Mouse (Mus musculus): Measurements from ENCODE around the gene Gar1. TPM values are rescaled to one million over a fixed set of nuclear protein-coding genes. Genes with fewer than 3 reads are reported as not detected.
A peak's percentile ranks its signal among the peaks of the same experiment; 100 is the strongest.

The Gar1 gene
- total RNA-seq (2015; ENCODE audit: low replicate concordance) (6.3 and 7.6 TPM in 2 replicates), total RNA-seq (2017; ENCODE audit: low replicate concordance) (not detected in 2 replicates)

- peak; percentile 98 for ATAC-seq (replicated peaks; ENCODE audit: low FRiP score, poor library complexity, severe bottlenecking)
These were observed at the start of gene Gar1 for GRCm38 (mm10) chr3:129831035-129831568. Gene Gar1 (minus strand): TSS chr3:129831396.

- ATAC-seq (replicated peaks; ENCODE audit: low FRiP score, poor library complexity, severe bottlenecking), result no peak
These were observed 48.7 kb upstream of the Gar1 start for GRCm38 (mm10) chr3:129879913-129880312.

- no peak for ATAC-seq (replicated peaks; ENCODE audit: low FRiP score, poor library complexity, severe bottlenecking)
These were observed 48.0 kb upstream of the Gar1 start for GRCm38 (mm10) chr3:129879131-129879757.

GRCm38 (mm10) chr3:129878405-129879021 lies 47.3 kb upstream of the Gar1 start, which contains the start of gene Pla2g12a:
Gene Pla2g12a (plus strand): TSS chr3:129878606.
- ATAC-seq (replicated peaks; ENCODE audit: low FRiP score, poor library complexity, severe bottlenecking), result peak; percentile 66

GRCm38 (mm10) chr3:129877327-129877726 lies 46.1 kb upstream of the Gar1 start:
- ATAC-seq (replicated peaks; ENCODE audit: low FRiP score, poor library complexity, severe bottlenecking), result no peak

- ATAC-seq (replicated peaks; ENCODE audit: low FRiP score, poor library complexity, severe bottlenecking), result peak; percentile 65; the same call in 1 of the 2 replicates
These were observed 32.5 kb upstream of the Gar1 start for GRCm38 (mm10) chr3:129863698-129864097.

- ATAC-seq (replicated peaks; ENCODE audit: low FRiP score, poor library complexity, severe bottlenecking), result no peak
These were observed 31.4 kb upstream of the Gar1 start for GRCm38 (mm10) chr3:129862592-129862991.

- no peak for ATAC-seq (replicated peaks; ENCODE audit: low FRiP score, poor library complexity, severe bottlenecking)
These were observed 15.7 kb upstream of the Gar1 start for GRCm38 (mm10) chr3:129846846-129847245.

- ATAC-seq (replicated peaks; ENCODE audit: low FRiP score, poor library complexity, severe bottlenecking), result no peak
These were observed 14.7 kb upstream of the Gar1 start for GRCm38 (mm10) chr3:129845868-129846267.

GRCm38 (mm10) chr3:129838017-129838416 lies 6.8 kb upstream of the Gar1 start:
- ATAC-seq (replicated peaks; ENCODE audit: low FRiP score, poor library complexity, severe bottlenecking), result no peak

- no peak for ATAC-seq (replicated peaks; ENCODE audit: low FRiP score, poor library complexity, severe bottlenecking)
These were observed 5.8 kb upstream of the Gar1 start for GRCm38 (mm10) chr3:129836965-129837364.

- no peak for ATAC-seq (replicated peaks; ENCODE audit: low FRiP score, poor library complexity, severe bottlenecking)
These were observed 5.0 kb upstream of the Gar1 start for GRCm38 (mm10) chr3:129836051-129836697.

GRCm38 (mm10) chr3:129835388-129835934 lies 4.3 kb upstream of the Gar1 start, which contains the start of gene Cfi:
Gene Cfi (plus strand): TSS chr3:129835884.
- ATAC-seq (replicated peaks; ENCODE audit: low FRiP score, poor library complexity, severe bottlenecking), result no peak

GRCm38 (mm10) chr3:129830626-129831025 lies 570 bp downstream of the Gar1 start:
- ATAC-seq (replicated peaks; ENCODE audit: low FRiP score, poor library complexity, severe bottlenecking), result no peak

- no peak for ATAC-seq (replicated peaks; ENCODE audit: low FRiP score, poor library complexity, severe bottlenecking)
These were observed 3.5 kb downstream of the Gar1 start for GRCm38 (mm10) chr3:129827691-129828090.

GRCm38 (mm10) chr3:129826691-129827090 lies 4.5 kb downstream of the Gar1 start:
- ATAC-seq (replicated peaks; ENCODE audit: low FRiP score, poor library complexity, severe bottlenecking), result no peak

GRCm38 (mm10) chr3:129824891-129825290 lies 6.3 kb downstream of the Gar1 start:
- ATAC-seq (replicated peaks; ENCODE audit: low FRiP score, poor library complexity, severe bottlenecking), result no peak

GRCm38 (mm10) chr3:129824146-129824545 lies 7.0 kb downstream of the Gar1 start:
- no peak for ATAC-seq (replicated peaks; ENCODE audit: low FRiP score, poor library complexity, severe bottlenecking)

GRCm38 (mm10) chr3:129823293-129823692 lies 7.9 kb downstream of the Gar1 start:
- no peak; the same call in 1 of the 2 replicates for ATAC-seq (replicated peaks; ENCODE audit: low FRiP score, poor library complexity, severe bottlenecking)

GRCm38 (mm10) chr3:129822206-129822775 lies 8.9 kb downstream of the Gar1 start, which contains the start of gene Rrh:
Gene Rrh (minus strand): TSS chr3:129822587.
- no peak for ATAC-seq (replicated peaks; ENCODE audit: low FRiP score, poor library complexity, severe bottlenecking)

Measured in erythroid progenitor cell, adult 5-6 weeks (primary cell).